Mouse (Mus musculus): ENCODE data around the gene Fyb. TPM values are rescaled to one million over a fixed set of nuclear protein-coding genes. Genes with fewer than 3 reads are reported as not detected.

Gene Fyb
- polyA plus RNA-seq, 1 experiment from 2014 or later, result 3.1 TPM

DNA sequence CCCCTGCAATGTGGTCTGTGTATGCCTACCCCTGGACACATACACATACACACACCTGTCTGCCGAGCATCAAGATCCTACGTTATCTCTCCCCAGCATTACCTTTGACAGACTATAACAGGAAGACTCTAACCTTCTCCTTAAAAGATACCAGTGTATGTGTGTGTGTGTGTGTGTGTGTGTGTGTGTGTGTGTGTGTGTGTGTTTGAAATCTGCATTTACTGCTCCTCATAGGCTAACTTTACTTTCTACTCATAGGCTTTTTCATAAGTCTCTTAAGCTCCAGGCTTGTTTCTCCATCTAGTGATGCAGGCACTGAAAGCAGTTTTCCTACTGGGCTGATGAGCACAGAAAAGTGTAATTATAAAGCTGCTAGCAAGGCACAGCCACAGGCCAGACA is 2.1 kb downstream of the Fyb start:
- WGBS, result 92% methylated on average over 2 of the region's 2 CpGs
- no peaks in the 10 kb centered on the region for H3K27me3 ChIP-seq (ENCODE audit: control insufficient read depth, insufficient read depth, low read depth, low read length)

GRCm38 (mm10) chr15:6525386-6525785 is 2.7 kb downstream of the Fyb start:
- Histone ChIP-seq H3K27ac (ENCODE audit: low read length) (no peak overlapping the region), H3K9ac (ENCODE audit: low read depth, low read length) (no peak overlapping the region), H3K4me3 (ENCODE audit: low read depth, low read length) (no peak overlapping the region), H3K4me2 (ENCODE audit: low read length) (no peak overlapping the region), H3K27me3 (ENCODE audit: control insufficient read depth, insufficient read depth, low read depth, low read length) (no peaks in the 10 kb centered on the region), H3K36me3 (ENCODE audit: control insufficient read depth, insufficient read depth, low read length) (no peaks in the 10 kb centered on the region), H3K4me1 (ENCODE audit: control insufficient read depth, insufficient read depth, low read length) (no peaks in the 10 kb centered on the region), H3K9me3 (replicated peaks; ENCODE audit: control insufficient read depth, low read length, poor library complexity, severe bottlenecking) (no peaks in the 10 kb centered on the region)
- WGBS, result 82% methylated on average over 3 of the region's 3 CpGs
- ATAC-seq, result no peak

More for the DNA sequence above, 2.1 kb downstream of the Fyb start:
- Histone ChIP-seq H3K4me1 (ENCODE audit: control insufficient read depth, insufficient read depth, low read length) (no peaks in the 10 kb centered on the region), H3K4me3 (ENCODE audit: low read depth, low read length) (no peak overlapping the region), H3K9ac (ENCODE audit: low read depth, low read length) (no peak overlapping the region), H3K27ac (ENCODE audit: low read length) (no peak overlapping the region), H3K4me2 (ENCODE audit: low read length) (no peak overlapping the region), H3K9me3 (replicated peaks; ENCODE audit: control insufficient read depth, low read length, poor library complexity, severe bottlenecking) (no peaks in the 10 kb centered on the region), H3K36me3 (ENCODE audit: control insufficient read depth, insufficient read depth, low read length) (no peaks in the 10 kb centered on the region)
- ATAC-seq, result no peak

GRCm38 (mm10) chr15:6533858-6534343 is 11.2 kb downstream of the Fyb start:
- 94% methylated on average over 3 of the region's 3 CpGs for WGBS
- no peak overlapping the region for H3K4me3 ChIP-seq (ENCODE audit: low read depth, low read length)
- H3K27me3 ChIP-seq (ENCODE audit: control insufficient read depth, insufficient read depth, low read depth, low read length), result no peaks in the 10 kb centered on the region
- H3K36me3 ChIP-seq (ENCODE audit: control insufficient read depth, insufficient read depth, low read length), result no peaks in the 10 kb centered on the region
- no peaks in the 10 kb centered on the region for H3K4me1 ChIP-seq (ENCODE audit: control insufficient read depth, insufficient read depth, low read length)
- no peak overlapping the region for H3K4me2 ChIP-seq (ENCODE audit: low read length)
- H3K9me3 ChIP-seq (replicated peaks; ENCODE audit: control insufficient read depth, low read length, poor library complexity, severe bottlenecking), result no peaks in the 10 kb centered on the region
- no peak overlapping the region for H3K9ac ChIP-seq (ENCODE audit: low read depth, low read length)
- no peak for ATAC-seq
- H3K27ac ChIP-seq (ENCODE audit: low read length), result no peak overlapping the region

- no peak overlapping the region for H3K4me2 ChIP-seq (ENCODE audit: low read length)
- 86% methylated on average over 8 of the region's 8 CpGs for WGBS
- H3K36me3 ChIP-seq (ENCODE audit: control insufficient read depth, insufficient read depth, low read length), result no peaks in the 10 kb centered on the region
- no peaks in the 10 kb centered on the region for H3K27me3 ChIP-seq (ENCODE audit: control insufficient read depth, insufficient read depth, low read depth, low read length)
- no peak overlapping the region for H3K4me3 ChIP-seq (ENCODE audit: low read depth, low read length)
- H3K9ac ChIP-seq (ENCODE audit: low read depth, low read length), result no peak overlapping the region
- ATAC-seq, result no peak
- H3K27ac ChIP-seq (ENCODE audit: low read length), result no peak overlapping the region
- H3K9me3 ChIP-seq (replicated peaks; ENCODE audit: control insufficient read depth, low read length, poor library complexity, severe bottlenecking), result no peaks in the 10 kb centered on the region
- H3K4me1 ChIP-seq (ENCODE audit: control insufficient read depth, insufficient read depth, low read length), result no peaks in the 10 kb centered on the region
Observed at GRCm38 (mm10) chr15:6534592-6534991, 11.9 kb downstream of the Fyb start.

DNA sequence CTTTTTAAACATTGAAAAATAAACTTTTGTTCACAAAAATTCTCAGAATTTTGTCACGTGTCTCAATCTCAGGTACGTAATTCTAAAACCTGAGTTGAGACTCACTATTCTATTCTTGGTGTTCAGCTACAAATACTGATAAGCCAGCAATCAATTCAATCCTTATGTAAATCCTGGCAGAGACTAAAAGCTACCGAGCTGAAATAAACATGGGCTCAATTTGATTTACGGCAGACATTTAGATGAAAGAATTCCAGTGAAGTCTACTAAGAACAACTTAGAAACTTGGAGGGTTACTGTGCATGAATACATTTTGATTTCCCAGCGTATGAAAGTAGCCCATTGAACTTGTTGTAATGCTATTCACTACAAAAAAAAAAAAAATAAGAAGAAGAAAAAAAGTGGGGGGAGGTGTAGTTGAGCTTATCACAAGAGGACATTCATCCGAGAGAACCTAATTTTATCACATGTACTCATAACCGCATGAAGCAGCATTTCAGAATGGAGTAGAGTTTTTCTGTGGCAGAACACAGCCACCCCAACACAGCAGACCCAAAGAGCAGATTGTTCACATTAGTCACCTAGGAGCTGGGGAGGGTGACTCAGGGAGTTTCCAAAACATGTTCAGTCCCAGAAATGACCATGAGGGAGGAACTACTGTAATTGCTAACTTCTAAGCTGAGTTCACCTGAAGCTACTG is 17.1 kb downstream of the Fyb start:
- H3K27me3 ChIP-seq (ENCODE audit: control insufficient read depth, insufficient read depth, low read depth, low read length), result no peaks in the 10 kb centered on the region
- H3K9ac ChIP-seq (ENCODE audit: low read depth, low read length), result no peak overlapping the region
- no peaks in the 10 kb centered on the region for H3K36me3 ChIP-seq (ENCODE audit: control insufficient read depth, insufficient read depth, low read length)
- H3K27ac ChIP-seq (ENCODE audit: low read length), result no peak overlapping the region
- no peak overlapping the region for H3K4me3 ChIP-seq (ENCODE audit: low read depth, low read length)
- no peak overlapping the region for H3K4me2 ChIP-seq (ENCODE audit: low read length)
- H3K9me3 ChIP-seq (replicated peaks; ENCODE audit: control insufficient read depth, low read length, poor library complexity, severe bottlenecking), result no peaks in the 10 kb centered on the region
- WGBS, result 75% methylated on average over 7 of the region's 7 CpGs
- no peaks in the 10 kb centered on the region for H3K4me1 ChIP-seq (ENCODE audit: control insufficient read depth, insufficient read depth, low read length)
- no peak for ATAC-seq

GRCm38 (mm10) chr15:6548911-6549310 is 26.3 kb downstream of the Fyb start:
- no peaks in the 10 kb centered on the region for H3K4me1 ChIP-seq (ENCODE audit: control insufficient read depth, insufficient read depth, low read length)

GRCm38 (mm10) chr15:6551875-6552274 is 29.2 kb downstream of the Fyb start:
- H3K4me1 ChIP-seq (ENCODE audit: control insufficient read depth, insufficient read depth, low read length), result no peaks in the 10 kb centered on the region
- no peaks in the 10 kb centered on the region for H3K27me3 ChIP-seq (ENCODE audit: control insufficient read depth, insufficient read depth, low read depth, low read length)
- H3K4me2 ChIP-seq (ENCODE audit: low read length), result no peak overlapping the region
- H3K9ac ChIP-seq (ENCODE audit: low read depth, low read length), result no peak overlapping the region
- no peak for ATAC-seq
- H3K36me3 ChIP-seq (ENCODE audit: control insufficient read depth, insufficient read depth, low read length), result no peaks in the 10 kb centered on the region
- H3K4me3 ChIP-seq (ENCODE audit: low read depth, low read length), result no peak overlapping the region
- 95% methylated on average over 7 of the region's 7 CpGs for WGBS
- H3K9me3 ChIP-seq (replicated peaks; ENCODE audit: control insufficient read depth, low read length, poor library complexity, severe bottlenecking), result no peaks in the 10 kb centered on the region
- H3K27ac ChIP-seq (ENCODE audit: low read length), result no peak overlapping the region

More at GRCm38 (mm10) chr15:6548911-6549310, 26.3 kb downstream of the Fyb start:
- no peak overlapping the region for H3K4me2 ChIP-seq (ENCODE audit: low read length)
- H3K4me3 ChIP-seq (ENCODE audit: low read depth, low read length), result no peak overlapping the region
- no peak overlapping the region for H3K9ac ChIP-seq (ENCODE audit: low read depth, low read length)
- 98% methylated on average over 4 of the region's 4 CpGs for WGBS
- no peaks in the 10 kb centered on the region for H3K27me3 ChIP-seq (ENCODE audit: control insufficient read depth, insufficient read depth, low read depth, low read length)
- no peak for ATAC-seq
- no peak overlapping the region for H3K27ac ChIP-seq (ENCODE audit: low read length)
- H3K9me3 ChIP-seq (replicated peaks; ENCODE audit: control insufficient read depth, low read length, poor library complexity, severe bottlenecking), result no peaks in the 10 kb centered on the region
- H3K36me3 ChIP-seq (ENCODE audit: control insufficient read depth, insufficient read depth, low read length), result no peaks in the 10 kb centered on the region

GRCm38 (mm10) chr15:6554742-6555141 is 32.1 kb downstream of the Fyb start:
- H3K9me3 ChIP-seq (replicated peaks; ENCODE audit: control insufficient read depth, low read length, poor library complexity, severe bottlenecking), result no peaks in the 10 kb centered on the region
- no peak overlapping the region for H3K9ac ChIP-seq (ENCODE audit: low read depth, low read length)
- 84% methylated on average over 4 of the region's 4 CpGs for WGBS
- no peaks in the 10 kb centered on the region for H3K36me3 ChIP-seq (ENCODE audit: control insufficient read depth, insufficient read depth, low read length)
- no peaks in the 10 kb centered on the region for H3K27me3 ChIP-seq (ENCODE audit: control insufficient read depth, insufficient read depth, low read depth, low read length)
- H3K27ac ChIP-seq (ENCODE audit: low read length), result no peak overlapping the region
- no peak overlapping the region for H3K4me2 ChIP-seq (ENCODE audit: low read length)
- ATAC-seq, result no peak
- no peaks in the 10 kb centered on the region for H3K4me1 ChIP-seq (ENCODE audit: control insufficient read depth, insufficient read depth, low read length)
- H3K4me3 ChIP-seq (ENCODE audit: low read depth, low read length), result no peak overlapping the region

GRCm38 (mm10) chr15:6555536-6555935 is 32.9 kb downstream of the Fyb start:
- Histone ChIP-seq H3K4me1 (ENCODE audit: control insufficient read depth, insufficient read depth, low read length) (no peaks in the 10 kb centered on the region), H3K4me3 (ENCODE audit: low read depth, low read length) (no peak overlapping the region), H3K9me3 (replicated peaks; ENCODE audit: control insufficient read depth, low read length, poor library complexity, severe bottlenecking) (no peaks in the 10 kb centered on the region), H3K36me3 (ENCODE audit: control insufficient read depth, insufficient read depth, low read length) (no peaks in the 10 kb centered on the region), H3K9ac (ENCODE audit: low read depth, low read length) (no peak overlapping the region), H3K4me2 (ENCODE audit: low read length) (no peak overlapping the region), H3K27ac (ENCODE audit: low read length) (no peak overlapping the region), H3K27me3 (ENCODE audit: control insufficient read depth, insufficient read depth, low read depth, low read length) (no peaks in the 10 kb centered on the region)
- WGBS, result 38% methylated on average over 2 of the region's 2 CpGs
- no peak for ATAC-seq

All from midbrain, embryonic 16.5 days (tissue).